Mouse (Mus musculus): ENCODE results near the gene Akain1. TPM values are rescaled to one million over a fixed set of nuclear protein-coding genes. Genes with fewer than 3 reads are reported as not detected.

Gene Akain1
- total RNA-seq, 4 experiments from 2014 or later: 0.16 TPM; not detected in 3

- DNase-seq: no peak
Observed at GRCm38 (mm10) chr17:69487116-69487515, 48.0 kb downstream of the Akain1 start.

DNA sequence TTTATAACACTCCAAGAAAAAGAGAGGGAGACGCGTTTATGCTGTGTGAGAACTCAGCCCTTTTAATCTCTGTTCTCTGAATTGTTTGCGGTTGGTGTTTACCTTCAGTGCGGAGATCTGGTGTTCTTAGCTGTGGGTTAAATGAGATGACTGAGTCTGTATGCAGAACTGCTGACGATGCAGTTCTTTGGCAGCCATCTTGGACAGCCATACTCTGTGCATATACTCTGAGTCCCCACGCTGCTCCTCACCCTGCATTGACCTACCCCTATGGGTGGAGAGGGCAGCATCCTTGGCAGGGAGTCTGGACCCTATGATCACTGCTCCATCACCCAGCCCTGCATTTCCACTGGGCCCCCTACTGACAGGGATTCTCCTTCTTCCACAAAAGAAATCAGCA lies 48.8 kb downstream of the Akain1 start:
- DNase-seq: no peak

DNA sequence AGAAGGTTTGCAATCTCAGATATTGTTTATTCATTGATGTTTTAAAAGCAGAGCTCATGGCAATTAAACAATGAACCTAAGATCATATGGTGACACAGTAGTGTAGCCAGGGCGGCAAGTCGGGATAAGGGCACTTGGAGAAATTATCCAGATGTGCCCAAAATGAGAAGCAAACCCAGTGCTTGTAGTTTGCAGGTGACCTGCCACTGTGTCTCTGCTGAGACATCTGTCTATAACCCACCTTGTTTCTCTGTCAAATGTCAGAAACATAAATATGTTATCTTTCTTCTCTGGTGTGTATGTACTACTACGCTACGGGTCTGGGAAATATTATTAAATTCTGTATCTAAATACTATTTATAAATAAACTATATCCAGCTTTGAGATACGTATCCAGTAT lies 49.7 kb downstream of the Akain1 start:
- no peak for DNase-seq

- no peak for DNase-seq
Observed at GRCm38 (mm10) chr17:69492368-69492767, 53.2 kb downstream of the Akain1 start.

GRCm38 (mm10) chr17:69495531-69495930 lies 56.4 kb downstream of the Akain1 start:
- DNase-seq: no peak

GRCm38 (mm10) chr17:69496125-69496524 lies 57.0 kb downstream of the Akain1 start:
- DNase-seq: no peak

DNA sequence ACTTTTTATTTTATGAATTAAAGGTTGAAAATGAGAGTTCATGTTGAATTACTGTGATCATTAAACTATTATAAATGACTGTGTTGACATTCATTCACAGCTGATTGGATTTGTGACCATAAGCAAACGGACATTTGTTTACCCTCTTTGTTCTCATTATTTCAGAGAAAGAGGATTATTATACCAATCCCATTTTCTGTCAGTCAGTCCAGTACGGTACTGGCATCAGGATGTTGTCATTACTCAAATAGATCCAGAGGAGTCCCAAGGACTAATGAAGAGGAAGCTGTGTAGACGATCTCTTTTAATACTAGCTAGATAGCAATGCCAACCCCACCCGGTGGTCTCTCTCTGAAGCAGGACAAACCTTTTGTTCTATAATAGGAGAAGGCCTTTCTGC lies 58.2 kb downstream of the Akain1 start:
- no peak for DNase-seq

- no peak for DNase-seq
Observed at GRCm38 (mm10) chr17:69498913-69499312, 59.8 kb downstream of the Akain1 start.

DNA sequence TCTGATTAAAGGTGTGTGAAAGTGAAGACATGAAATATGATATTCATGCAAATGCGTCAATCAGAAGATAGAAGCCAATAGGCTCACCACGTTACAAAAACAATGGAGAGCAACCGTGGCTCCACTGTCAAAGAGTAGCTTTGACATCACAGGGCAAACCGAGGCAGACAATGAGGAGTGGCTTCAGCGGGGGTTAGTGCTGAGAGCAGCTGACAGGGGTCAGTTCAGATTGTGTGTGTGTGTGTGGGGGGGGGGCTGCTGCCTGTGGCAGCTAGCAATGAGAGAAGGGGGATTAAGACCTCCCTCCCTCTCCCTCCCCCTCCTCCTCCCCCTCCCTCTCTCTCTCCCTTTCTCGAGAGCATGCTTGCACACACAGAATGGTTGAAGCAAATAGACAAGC lies 60.3 kb downstream of the Akain1 start:
- no peak for DNase-seq

GRCm38 (mm10) chr17:69506070-69506469 lies 66.9 kb downstream of the Akain1 start:
- no peak for DNase-seq

DNA sequence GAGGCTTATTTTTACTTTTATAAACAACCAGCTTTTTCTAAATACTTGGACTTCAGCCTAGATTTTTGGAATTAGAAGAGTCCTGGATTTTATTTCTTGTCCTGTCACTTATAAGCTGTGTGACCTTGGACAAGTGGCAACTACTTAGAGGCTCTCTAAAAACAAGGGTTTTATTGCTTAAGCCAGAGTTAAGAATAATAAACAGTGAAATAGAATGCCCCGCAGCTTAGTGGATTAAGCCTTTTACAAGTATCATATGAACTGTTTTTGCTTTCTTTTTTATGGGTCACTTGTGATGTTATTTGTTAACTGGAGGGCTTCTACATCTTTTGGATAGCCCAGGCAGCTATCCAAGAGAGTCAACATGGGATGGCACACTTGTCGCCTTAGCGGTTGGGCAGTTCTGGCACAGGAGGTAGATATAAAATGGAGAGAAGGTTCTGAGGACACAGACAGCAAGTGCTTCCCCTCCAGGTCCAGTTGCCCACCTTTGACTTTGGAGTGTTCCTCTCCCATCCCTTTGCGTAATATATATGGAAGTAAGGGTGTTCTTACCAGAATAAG lies 77.3 kb downstream of the Akain1 start:
- no peak for DNase-seq

GRCm38 (mm10) chr17:69531472-69531871 lies 92.3 kb downstream of the Akain1 start:
- no peak for DNase-seq

Other genes with a start within 250 kb of the Akain1 start
- gene Zbtb14, start 56.3 kb upstream of the Akain1 start, total RNA-seq (2022): 10 to 100 TPM; 17.5 to 22.6 (median 20.6) TPM

All from adrenal gland, adult 8-10 months (tissue).